Mouse (Mus musculus) megakaryocyte, adult 5-6 weeks (primary cell): ENCODE measurements around the gene Mx1. TPM values are rescaled to one million over a fixed set of nuclear protein-coding genes. Genes with fewer than 3 reads are reported as not detected.

ENCODE experiments used
- total RNA-seq, 2 experiments: library from RNA; stranded (forward) in 1 of 2; stranded (reverse) in 1 of 2; fragments of 153-499, 151-499 nt in 1 of 2; fragments of 221-1000, 200-1000 nt in 1 of 2; gene quantifications; 2 replicates each; pipeline versions ENCODE4 v1.2.3 to v1.2.4; 2015 to 2017

Gene Mx1
- total RNA-seq, 2 experiments from 2014 or later, result 48.0 to 126 TPM

Other genes with a start within 250 kb of the Mx1 start
- gene Bace2, start 106.2 kb downstream of the Mx1 start, total RNA-seq (2015), result not detected in 2 replicates
- not detected in 2 replicates for gene Bace2, start 106.2 kb downstream of the Mx1 start, total RNA-seq (2017)
- gene Fam3b, start 51.9 kb upstream of the Mx1 start, total RNA-seq (2015), result 0.20 and 0.48 TPM in 2 replicates
- gene Fam3b, start 51.9 kb upstream of the Mx1 start, total RNA-seq (2017), result 1.1 TPM in 1 of 2 replicates, not detected in the other
- gene Tmprss2, start 148.3 kb upstream of the Mx1 start, total RNA-seq (2015), result not detected in 2 replicates
- not detected in 2 replicates for gene Tmprss2, start 148.3 kb upstream of the Mx1 start, total RNA-seq (2017)